Mouse (Mus musculus) C2C12 (cell line): Measurements from ENCODE around the gene Ptpn6. TPM values are rescaled to one million over a fixed set of nuclear protein-coding genes. Genes with fewer than 3 reads are reported as not detected.
"Not testable (repeated sequence)": the region's sequence is repeated elsewhere in the genome, so short reads cannot be mapped to it uniquely, and the experiment has no call there.

Experiments
- H3K27me3 ChIP-seq: one replicate; pipeline ENCODE4 v1.6.1; 2011; ENCODE audit not compliant: control insufficient read depth, insufficient read depth, insufficient read length
- H3K36me3 ChIP-seq: one replicate; pipeline ENCODE4 v1.6.1; 2011; ENCODE audit not compliant: control insufficient read depth, insufficient read depth
- H3K4me3 ChIP-seq: one replicate; pipeline ENCODE4 v1.5.1; 2011; ENCODE audit warnings: mild to moderate bottlenecking, control low read depth; ENCODE audit not compliant: poor library complexity, insufficient read depth, severe bottlenecking
- H3K79me2 ChIP-seq: one replicate; pipeline ENCODE4 v1.6.1; 2011; ENCODE audit not compliant: control insufficient read depth, insufficient read depth
- H3K79me3 ChIP-seq: one replicate; pipeline ENCODE4 v1.6.1; 2011; ENCODE audit warnings: low read depth, control low read depth
- H3ac ChIP-seq: one replicate; pipeline ENCODE3; 2011; ENCODE audit warnings: low read depth; ENCODE audit not compliant: control insufficient read depth, insufficient read length
- CEBPB ChIP-seq: IDR thresholded peaks from one replicate; pipeline ENCODE4 v1.6.1; 2011; ENCODE audit warnings: low read depth, mild to moderate bottlenecking, control low read depth, moderate library complexity
- CTCF ChIP-seq: IDR thresholded peaks from one replicate; pipeline ENCODE4 v1.5.1; 2011; ENCODE audit not compliant: control insufficient read depth, insufficient read depth, insufficient read length
- FOSL1 ChIP-seq: IDR thresholded peaks from one replicate; pipeline ENCODE4 v1.8.0; 2011; ENCODE audit warnings: mild to moderate bottlenecking, low read length; ENCODE audit not compliant: poor library complexity, insufficient read depth, severe bottlenecking
- MAX ChIP-seq: IDR thresholded peaks from one replicate; pipeline ENCODE4 v1.6.1; 2011; ENCODE audit warnings: mild to moderate bottlenecking, control low read depth
- MYOD1 ChIP-seq: IDR thresholded peaks from one replicate; pipeline ENCODE4 v1.6.1; 2011; ENCODE audit warnings: low read depth; ENCODE audit not compliant: control insufficient read depth, insufficient read length
- MYOG ChIP-seq: IDR thresholded peaks from one replicate; pipeline ENCODE4 v1.6.1; 2011; ENCODE audit not compliant: control insufficient read depth, insufficient read length; ENCODE audit errors: extremely low read depth
- USF1 ChIP-seq: IDR thresholded peaks from one replicate; pipeline ENCODE4 v1.6.1; 2011; ENCODE audit warnings: low read depth, mild to moderate bottlenecking, control low read depth, moderate library complexity
- polyA plus RNA-seq: library from polyadenylated mRNA; unstranded; fragments of >200 nt; fragmentation: generic; extraction: Trizol; gene quantifications from one replicate; pipeline ENCODE4 v1.2.1, GENCODE M21; 2012; ENCODE audit warnings: missing spikeins

Ptpn6 gene
- polyA plus RNA-seq, 1 experiment, result 8.2 TPM

DNA sequence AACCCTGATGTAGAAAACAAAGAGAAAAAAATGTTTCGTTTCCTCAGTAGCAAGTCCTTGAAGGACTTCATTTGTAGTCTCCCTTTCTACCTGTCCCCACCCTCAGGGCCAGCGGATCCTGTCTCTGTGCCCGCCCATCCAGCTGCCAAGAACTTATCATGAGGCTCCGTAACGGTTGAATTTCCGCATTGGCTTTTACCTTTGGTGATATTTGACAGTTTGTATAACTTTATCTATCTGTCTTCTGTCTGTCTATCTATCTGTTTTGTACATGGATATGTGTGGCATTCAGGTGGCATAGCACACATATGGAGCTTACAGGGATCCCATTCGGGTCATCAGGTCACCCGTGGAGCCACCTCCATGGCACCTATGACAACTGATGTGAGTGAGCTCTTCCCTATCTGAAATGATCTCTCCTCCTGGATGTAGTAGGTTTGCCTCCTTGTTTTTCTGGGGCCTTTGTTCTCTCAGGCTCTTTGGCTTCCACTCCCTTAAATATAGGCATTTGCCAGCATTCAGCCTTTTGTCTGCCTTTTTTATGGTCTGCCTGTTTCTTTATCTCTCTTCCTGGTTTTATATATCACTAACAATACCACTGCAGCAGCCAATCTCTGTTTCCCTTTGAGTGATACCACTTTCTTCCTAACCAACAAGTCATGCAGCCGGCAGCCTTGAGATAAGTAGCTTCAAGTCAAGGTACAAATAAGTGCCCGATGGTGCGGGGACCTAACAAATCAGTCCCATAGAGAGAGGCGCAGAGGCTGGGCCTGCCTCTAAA is 52.7 kb downstream of the Ptpn6 start:
- H3K27me3 ChIP-seq, result no peaks in the 10 kb centered on the region
- TF ChIP-seq MYOG (no peak), MAX (no peak), MYOD1 (no peak)
- no peaks in the 10 kb centered on the region for H3K79me2 ChIP-seq
- H3K79me3 ChIP-seq, result no peaks in the 10 kb centered on the region
- no peak overlapping the region for H3K4me3 ChIP-seq
- H3ac ChIP-seq, result no peak overlapping the region
- H3K36me3 ChIP-seq, result no peaks in the 10 kb centered on the region

DNA sequence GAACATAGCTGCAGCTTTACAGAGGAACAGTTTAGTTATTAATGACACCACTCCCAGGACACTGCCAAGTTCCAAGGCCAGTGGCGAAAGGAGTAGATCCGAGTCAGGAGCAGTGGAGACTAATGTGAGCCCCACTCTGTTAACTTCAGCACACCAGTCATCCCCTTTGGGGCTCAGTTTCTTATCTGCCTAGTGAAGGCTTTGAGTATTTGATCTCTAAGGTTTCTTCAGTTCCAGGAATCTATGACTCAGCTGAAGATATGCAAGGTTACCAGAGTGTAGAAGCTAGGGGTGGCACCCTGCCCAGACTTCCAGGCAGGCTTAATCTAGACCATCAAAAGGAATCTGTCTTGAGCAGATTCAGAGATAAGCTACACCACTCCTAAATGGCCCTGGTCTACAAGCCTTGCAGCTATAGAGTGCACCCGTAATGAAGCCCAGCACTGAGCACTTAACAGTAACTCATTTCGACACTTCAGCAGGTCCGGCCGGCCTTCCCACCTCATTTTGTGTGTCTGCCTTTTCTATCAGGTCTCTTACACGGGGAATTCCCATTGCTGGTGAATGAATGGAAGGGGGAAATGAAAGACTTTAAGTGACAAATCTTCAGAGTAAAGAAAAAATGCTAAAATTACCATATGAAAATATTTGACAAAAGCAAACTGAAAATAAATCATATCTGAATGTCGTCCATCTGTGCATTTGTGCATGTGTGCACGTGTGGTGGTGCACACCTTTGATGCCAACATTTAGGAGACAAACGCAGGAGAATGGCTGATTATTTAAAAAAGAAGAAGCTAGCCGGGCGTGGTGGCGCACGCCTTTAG is 54.7 kb downstream of the Ptpn6 start:
- Histone ChIP-seq H3K79me2 (no peaks in the 10 kb centered on the region), H3K36me3 (no peaks in the 10 kb centered on the region), H3ac (no peak overlapping the region), H3K27me3 (no peaks in the 10 kb centered on the region), H3K79me3 (no peaks in the 10 kb centered on the region), H3K4me3 (no peak overlapping the region)
- TF ChIP-seq CTCF (no peak), MAX (no peak), FOSL1 (no peak), MYOD1 (no peak), MYOG (no peak), USF1 (no peak), CEBPB (no peak)

DNA sequence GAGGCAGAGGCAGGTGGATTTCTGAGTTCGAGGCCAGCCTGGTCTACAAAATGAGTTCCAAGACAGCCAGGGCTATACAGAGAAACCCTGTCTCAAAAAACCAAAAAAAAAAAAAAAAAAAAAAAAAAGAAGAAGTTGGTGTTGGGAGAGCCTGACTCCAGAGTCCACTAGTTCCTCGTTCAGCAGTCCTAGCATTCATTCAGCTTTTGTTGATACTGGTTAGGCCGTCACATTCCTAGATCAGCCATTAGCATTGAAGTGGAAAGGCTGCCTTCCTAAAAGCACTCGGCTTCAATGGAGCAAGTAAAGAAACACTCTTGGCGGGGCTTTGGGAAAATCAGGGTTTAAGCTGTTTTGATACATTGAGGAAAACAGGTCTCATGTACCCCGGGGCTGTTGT is 56.2 kb downstream of the Ptpn6 start:
- H3K27me3 ChIP-seq, H3ac ChIP-seq, H3K4me3 ChIP-seq, H3K79me3 ChIP-seq, H3K36me3 ChIP-seq, H3K79me2 ChIP-seq: not testable (repeated sequence)

DNA sequence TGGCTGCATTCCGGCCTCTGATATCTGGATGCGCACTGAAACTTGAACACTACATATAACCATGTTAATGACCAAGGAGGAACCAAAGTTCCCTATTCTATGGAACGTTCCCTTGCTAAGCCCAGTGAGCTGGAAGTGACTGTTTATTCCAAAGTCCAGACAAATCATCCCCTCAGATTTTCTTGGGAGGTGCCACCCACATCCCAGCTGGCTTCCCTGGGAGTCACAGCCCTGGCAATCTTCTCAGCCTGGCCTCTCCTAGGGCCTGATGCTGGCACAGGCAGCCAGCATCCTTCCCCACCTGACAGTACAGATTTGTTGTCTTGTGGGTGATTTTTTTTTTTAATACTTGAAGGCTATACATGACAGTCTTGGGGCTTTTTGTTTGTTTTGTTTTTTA is 59.0 kb downstream of the Ptpn6 start:
- H3K36me3 ChIP-seq, result no peaks in the 10 kb centered on the region
- TF ChIP-seq MYOG (no peak), CTCF (no peak), MYOD1 (no peak), MAX (no peak), USF1 (no peak), FOSL1 (no peak)

DNA sequence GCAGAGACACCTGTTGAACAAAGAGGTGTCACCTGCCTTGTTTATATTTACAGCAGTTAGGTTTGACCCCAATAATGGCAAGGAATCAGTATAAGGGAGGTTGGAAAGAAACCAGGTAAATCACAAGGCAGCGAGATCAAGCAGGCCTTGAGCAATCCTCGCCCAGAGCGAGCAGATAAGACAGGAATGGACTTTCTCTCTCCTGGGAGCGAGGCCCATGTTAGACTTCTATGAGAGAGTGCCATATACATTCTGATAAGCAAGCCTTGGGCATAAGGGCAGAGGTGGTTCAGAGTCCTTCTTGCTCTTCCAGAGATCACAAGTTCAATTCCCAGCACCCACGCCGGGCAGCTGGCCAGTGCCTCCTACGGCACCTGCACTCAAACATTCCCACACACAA is 59.7 kb downstream of the Ptpn6 start:
- no peak for TF ChIP-seq MYOD1
- no peak for TF ChIP-seq CTCF
- H3ac ChIP-seq, result no peak overlapping the region
- no peak overlapping the region for H3K4me3 ChIP-seq
- no peaks in the 10 kb centered on the region for H3K79me3 ChIP-seq
- no peaks in the 10 kb centered on the region for H3K36me3 ChIP-seq
- no peaks in the 10 kb centered on the region for H3K79me2 ChIP-seq
- H3K27me3 ChIP-seq, result no peaks in the 10 kb centered on the region

More for the DNA sequence above, 59.0 kb downstream of the Ptpn6 start:
- no peak overlapping the region for H3ac ChIP-seq
- no peaks in the 10 kb centered on the region for H3K79me3 ChIP-seq
- no peaks in the 10 kb centered on the region for H3K27me3 ChIP-seq
- H3K4me3 ChIP-seq, result no peak overlapping the region
- no peaks in the 10 kb centered on the region for H3K79me2 ChIP-seq

DNA sequence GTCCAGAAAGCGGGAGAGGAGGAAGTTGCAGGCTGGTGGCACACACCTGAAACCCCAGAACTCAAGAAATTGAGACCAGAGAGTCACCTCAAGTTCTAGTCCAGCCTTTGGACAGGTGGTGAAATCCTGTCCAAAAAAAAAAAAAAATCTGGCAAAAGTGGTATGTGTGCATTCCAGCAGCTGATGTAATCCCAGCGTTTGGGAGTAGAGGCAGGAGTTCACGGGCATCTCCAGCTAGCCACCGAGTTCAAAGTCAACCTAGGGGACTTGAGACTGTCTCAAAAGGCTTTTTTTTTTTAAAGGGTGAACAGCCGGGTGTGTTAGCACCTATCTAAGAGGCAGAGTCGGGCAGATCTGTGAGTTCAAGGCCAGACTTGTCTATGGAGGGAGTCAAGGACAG is 62.3 kb downstream of the Ptpn6 start:
- no peak overlapping the region for H3K4me3 ChIP-seq
- no peak overlapping the region for H3ac ChIP-seq
- no peaks in the 10 kb centered on the region for H3K79me3 ChIP-seq
- no peaks in the 10 kb centered on the region for H3K79me2 ChIP-seq
- TF ChIP-seq CEBPB, result no peak
- TF ChIP-seq MYOG, result no peak
- no peak for TF ChIP-seq USF1
- no peak for TF ChIP-seq MYOD1
- no peak for TF ChIP-seq CTCF
- TF ChIP-seq MAX, result no peak
- no peak for TF ChIP-seq FOSL1
- no peaks in the 10 kb centered on the region for H3K36me3 ChIP-seq
- H3K27me3 ChIP-seq, result no peaks in the 10 kb centered on the region
